Comparison of ENCODE assay signal across 8 mouse cellular contexts in the genomic region with DNA sequence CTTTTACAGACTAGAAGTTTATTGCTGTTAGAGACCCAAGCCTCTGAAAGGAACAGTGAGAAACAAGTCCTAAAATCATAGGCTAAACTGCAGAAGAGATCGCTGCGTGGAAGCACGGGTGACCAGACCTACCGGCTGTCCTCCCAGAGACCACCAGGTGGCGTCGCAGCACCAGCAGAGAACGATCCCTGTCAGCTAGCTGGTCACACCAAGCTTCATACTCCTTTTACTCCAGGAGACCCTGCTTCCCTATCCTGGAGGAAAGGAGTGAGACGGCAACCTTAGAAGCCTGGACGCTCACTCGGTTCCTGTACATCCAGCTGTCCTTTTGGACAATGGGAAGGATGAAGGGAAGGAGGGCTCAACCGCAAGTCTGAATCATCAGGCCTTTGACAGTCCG. TPM values are rescaled to one million over a fixed set of nuclear protein-coding genes. Genes with fewer than 3 reads are reported as not detected.
A peak's percentile ranks its signal among the peaks of the same experiment; 100 is the strongest.
DNase-seq lines count a peak whose midpoint lies in the region; ATAC-seq and TF ChIP-seq lines count a peak whose summit lies in the region.

No protein-coding gene starts in this region.

- no peak overlapping the region; the same call in 1 of the 2 replicates for H3K4me3 ChIP-seq in cortical plate, adult 2 months (ENCODE audit: insufficient read depth, low read length)
- peak overlapping the region; percentile 60 for H3K4me3 ChIP-seq in left cerebral cortex, adult 2 months

- no peaks in the 10 kb centered on the region for H3K4me1 ChIP-seq in cortical plate, adult 2 months (ENCODE audit: control insufficient read depth, insufficient read depth, low read length)

- peak; percentile 91 for DNase-seq in ZHBTc4 (ENCODE audit: low read depth, low spot score)
- DNase-seq in gastrocnemius, adult 8-10 months (ENCODE audit: low spot score in 2 of 2): peak; percentile 81 to 83
- peak; percentile 70 for DNase-seq in hindlimb bud, embryonic 11.5 days (ENCODE audit: extremely low spot score, low read depth, low spot score)
- DNase-seq in left cerebral cortex, adult 2 months (ENCODE audit: extremely low spot score in 1 of 2, low spot score in 2 of 2): peak; percentile 89 to 93
- DNase-seq in right cerebral cortex, adult 18-20 months: peak; percentile 87
- peak; percentile 77 for DNase-seq in urinary bladder, adult 2 months (ENCODE audit: low spot score)

- H3K27ac ChIP-seq in cortical plate, adult 2 months (ENCODE audit: insufficient read depth, low read length): no peak overlapping the region
- no peak overlapping the region for H3K27ac ChIP-seq in left cerebral cortex, adult 2 months

- no peak for TF ChIP-seq POLR2A in cortical plate, adult 2 months (IDR thresholded peaks at IDR 0.05; ENCODE audit: extremely low read depth, insufficient read depth, low read length)

- peak; percentile 65 for ATAC-seq in megakaryocyte, adult 5-6 weeks (ENCODE audit: poor library complexity, severe bottlenecking)

- intact Hi-C loops in left cerebral cortex, adult 2 months (cut with DNase I): loop anchor here (1.0 to 2.0 kb wide), 2 partner anchors 119 to 174 kb away; no protein-coding TSS in a partner anchor

- TF ChIP-seq CTCF in cortical plate, adult 2 months (IDR thresholded peaks at IDR 0.05; ENCODE audit: extremely low read depth, insufficient read depth, low read length): peak; percentile 96
- peak; percentile 99 for TF ChIP-seq CTCF in left cerebral cortex, adult 2 months (IDR thresholded peaks at IDR 0.05)

RNA-seq across cellular contexts. Expression of gene Elovl3, which starts 3.6 kb away (rescaled TPM):
- polyA plus RNA-seq in cortical plate, adult 2 months (2012; rRNA removed): not detected in 2 replicates
- total RNA-seq in gastrocnemius, adult 8-10 months (2022): not detected
- not detected for total RNA-seq in left cerebral cortex, adult 2 months (2021)
- total RNA-seq in megakaryocyte, adult 5-6 weeks (2015): not detected in 2 replicates
- total RNA-seq in megakaryocyte, adult 5-6 weeks (2017): not detected in 2 replicates
- polyA plus RNA-seq in urinary bladder, adult 2 months (2012; rRNA removed): not detected in 2 replicates

RNA-seq across cellular contexts. Expression of gene Pitx3, which starts 12.8 kb away (rescaled TPM):
- polyA plus RNA-seq in cortical plate, adult 2 months (2012; rRNA removed): 0.06 TPM in 1 of 2 replicates, not detected in the other
- 1 to 10 TPM; 1.8 to 8.3 (median 5.1) TPM for total RNA-seq in gastrocnemius, adult 8-10 months (2022)
- total RNA-seq in left cerebral cortex, adult 2 months (2021): not detected
- not detected in 2 replicates for total RNA-seq in megakaryocyte, adult 5-6 weeks (2015)
- total RNA-seq in megakaryocyte, adult 5-6 weeks (2017): not detected in 2 replicates
- polyA plus RNA-seq in urinary bladder, adult 2 months (2012; rRNA removed): 0.12 and 0.19 TPM in 2 replicates

RNA-seq across cellular contexts. Expression of gene Gbf1, which starts 17.0 kb away (rescaled TPM):
- 68.7 and 74.1 TPM in 2 replicates for polyA plus RNA-seq in cortical plate, adult 2 months (2012; rRNA removed)
- 10 to 100 TPM; 39.3 to 52.2 (median 46.2) TPM for total RNA-seq in gastrocnemius, adult 8-10 months (2022)
- total RNA-seq in left cerebral cortex, adult 2 months (2021): 10 to 100 TPM; 90.1 to 95.4 TPM
- 28.2 and 36.0 TPM in 2 replicates for total RNA-seq in megakaryocyte, adult 5-6 weeks (2015)
- 27.0 and 38.8 TPM in 2 replicates for total RNA-seq in megakaryocyte, adult 5-6 weeks (2017)
- polyA plus RNA-seq in urinary bladder, adult 2 months (2012; rRNA removed): 56.3 and 57.5 TPM in 2 replicates

RNA-seq across cellular contexts. Expression of gene Nolc1, which starts 59.6 kb away (rescaled TPM):
- polyA plus RNA-seq in cortical plate, adult 2 months (2012; rRNA removed): 37.5 and 38.3 TPM in 2 replicates
- total RNA-seq in gastrocnemius, adult 8-10 months (2022): 10 to 100 TPM; 17.4 to 21.4 (median 20.1) TPM
- total RNA-seq in left cerebral cortex, adult 2 months (2021): 10 to 100 TPM; 45.0 to 51.0 TPM
- 16.4 and 19.7 TPM in 2 replicates for total RNA-seq in megakaryocyte, adult 5-6 weeks (2015)
- 36.8 and 47.6 TPM in 2 replicates for total RNA-seq in megakaryocyte, adult 5-6 weeks (2017)
- 27.7 and 30.1 TPM in 2 replicates for polyA plus RNA-seq in urinary bladder, adult 2 months (2012; rRNA removed)
